ENCODE assay signal across 9 mouse cellular contexts in the genomic region with DNA sequence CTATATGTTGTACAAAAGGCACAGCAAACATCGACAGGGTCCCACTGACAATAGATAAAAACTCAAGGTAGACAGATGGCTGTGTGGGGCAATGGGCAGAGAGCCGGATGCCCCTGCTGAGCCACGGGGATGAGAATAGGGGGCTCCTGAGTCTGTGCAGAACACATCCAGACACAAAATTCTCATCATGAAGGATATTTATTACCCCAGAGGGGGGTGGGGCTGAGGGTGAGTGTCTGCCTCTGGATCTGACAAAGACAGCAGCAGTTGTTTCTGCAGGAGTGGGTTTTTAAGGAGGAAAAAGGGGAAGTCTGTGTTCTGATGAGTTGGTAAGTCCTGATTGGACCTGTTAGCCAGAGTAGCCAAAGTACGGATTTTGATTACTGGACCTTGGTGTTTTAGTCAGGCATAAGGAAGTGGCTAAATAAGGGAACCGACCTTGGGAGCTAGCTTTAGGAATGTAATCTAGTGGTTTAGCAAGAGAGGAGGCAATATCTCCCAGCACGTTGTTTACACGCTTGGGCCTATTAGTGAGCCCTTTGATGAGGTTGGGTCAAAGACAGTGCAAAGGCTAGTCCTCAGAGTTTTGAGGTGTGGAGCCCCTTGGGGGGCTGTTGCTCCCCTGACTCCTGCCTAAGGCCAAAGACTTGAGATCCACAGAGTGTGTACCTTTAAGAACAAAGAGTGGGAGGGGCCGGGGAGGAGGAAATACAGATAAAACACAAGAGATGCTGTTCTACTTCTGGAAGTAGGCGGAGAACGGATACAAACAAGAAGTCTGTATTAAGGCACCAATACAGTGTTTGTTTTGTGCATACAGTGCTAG. TPM values are rescaled to one million over a fixed set of nuclear protein-coding genes. Genes with fewer than 3 reads are reported as not detected.
DNase-seq lines count a peak whose midpoint lies in the region; ATAC-seq and TF ChIP-seq lines count a peak whose summit lies in the region.
"Had no signal": no experiment of that assay in that cellular context is flagged by ENCODE, and none has a peak within 500 bp of the region (broad histone marks: within the 10 kb centered on the region; RNA-seq: fewer than 3 reads in every experiment).

No protein-coding gene starts in this region.

- H3K9me3 ChIP-seq in heart, embryonic 10.5 days, result no peaks in the 10 kb centered on the region
- no peaks in the 10 kb centered on the region for H3K9me3 ChIP-seq in kidney, postnatal 0 days (replicated peaks; ENCODE audit: low read length)
- no peaks in the 10 kb centered on the region for H3K9me3 ChIP-seq in midbrain, embryonic 14.5 days (ENCODE audit: control insufficient read depth, low read length)

- H3K4me3 ChIP-seq in heart, embryonic 10.5 days, result peak overlapping the region; percentile 3; the same call in 1 of the 2 replicates
- H3K4me3 ChIP-seq in kidney, postnatal 0 days (replicated peaks; ENCODE audit: low read depth, low read length), result no peak overlapping the region
- H3K4me3 ChIP-seq in midbrain, embryonic 14.5 days (replicated peaks; ENCODE audit: low read depth, low read length), result no peak overlapping the region

- no peak for TF ChIP-seq CTCF in kidney, postnatal 0 days (IDR thresholded peaks at IDR 0.05; ENCODE audit: low read depth)

- peak; percentile 95 for DNase-seq in heart, adult 11 months
- no peak for DNase-seq in heart, postnatal 25 days (ENCODE audit: low spot score)
- DNase-seq in heart, embryonic 10.5 days (ENCODE audit: low spot score), result no peak
- peak; percentile 79 for DNase-seq in kidney, postnatal 0 days (ENCODE audit: low spot score)
- DNase-seq in cerebellum, postnatal 14 days, result no peak
- DNase-seq in midbrain, embryonic 14.5 days, result no peak
- no peak for DNase-seq in urinary bladder, adult 2 months (ENCODE audit: low spot score)

- peaks cover 22% of the 10 kb centered on the region for H3K4me1 ChIP-seq in heart, embryonic 10.5 days
- peaks cover 16% of the 10 kb centered on the region for H3K4me1 ChIP-seq in kidney, postnatal 0 days (replicated peaks; ENCODE audit: insufficient read depth, low read length)
- no peaks in the 10 kb centered on the region for H3K4me1 ChIP-seq in midbrain, embryonic 14.5 days (ENCODE audit: control insufficient read depth, insufficient read depth, low read length)

- intact Hi-C loops in heart, postnatal 25 days (cut with DNase I), result loop anchor here (2.0 to 5.0 kb wide), 2 partner anchors 43 to 212 kb away; partner anchors contain the start of genes Cpd and Trarg1

- H3K36me3 ChIP-seq in heart, embryonic 10.5 days, result no peaks in the 10 kb centered on the region
- H3K36me3 ChIP-seq in kidney, postnatal 0 days (ENCODE audit: insufficient read depth, low read length), result no peaks in the 10 kb centered on the region
- H3K36me3 ChIP-seq in midbrain, embryonic 14.5 days (ENCODE audit: control insufficient read depth, insufficient read depth, low read length), result no peaks in the 10 kb centered on the region

- no peaks in the 10 kb centered on the region for H3K27me3 ChIP-seq in heart, embryonic 10.5 days (ENCODE audit: insufficient read depth, poor library complexity, severe bottlenecking)
- H3K27me3 ChIP-seq in kidney, postnatal 0 days (ENCODE audit: insufficient read depth, low read length), result no peaks in the 10 kb centered on the region
- H3K27me3 ChIP-seq in midbrain, embryonic 14.5 days (ENCODE audit: control insufficient read depth, insufficient read depth, low read length), result no peaks in the 10 kb centered on the region

- H3K9ac ChIP-seq in kidney, postnatal 0 days (ENCODE audit: low read depth, low read length), result no peak overlapping the region
- no peak overlapping the region for H3K9ac ChIP-seq in midbrain, embryonic 14.5 days (replicated peaks; ENCODE audit: low read length)

- H3K27ac ChIP-seq in heart, embryonic 10.5 days, result peak overlapping the region; percentile 76
- H3K27ac ChIP-seq in kidney, postnatal 0 days, result peak overlapping the region; percentile 65
- no peak overlapping the region for H3K27ac ChIP-seq in midbrain, embryonic 14.5 days (replicated peaks; ENCODE audit: low read depth, low read length)

- ATAC-seq in kidney, postnatal 0 days (replicated peaks; ENCODE audit: low FRiP score, low read depth), result no peak
- ATAC-seq in monocyte, adult 5-6 weeks (replicated peaks; ENCODE audit: insufficient number of reproducible peaks, low FRiP score, low TSS enrichment, poor library complexity, severe bottlenecking), result peak; percentile 30; the same call in 1 of the 2 replicates
- no peak for ATAC-seq in midbrain, embryonic 14.5 days (ENCODE audit: low FRiP score, low TSS enrichment)

- H3K4me2 ChIP-seq in kidney, postnatal 0 days (ENCODE audit: low read length), result no peak overlapping the region
- H3K4me2 ChIP-seq in midbrain, embryonic 14.5 days (ENCODE audit: low read length), result no peak overlapping the region

- WGBS in heart, embryonic 10.5 days, result 39% methylated on average over 10 of the region's 10 CpGs
- 41% methylated on average over 10 of the region's 10 CpGs for WGBS in kidney, postnatal 0 days
- 82% methylated on average over 10 of the region's 10 CpGs for whole genome bisulfite sequencing in midbrain, embryonic 14.5 days

RNA-seq across cellular contexts. Expression of gene Tmigd1, which starts 12.4 kb away (rescaled TPM):
- under 1 TPM; 0.45 to 0.47 TPM for total RNA-seq in heart, postnatal 25 days (2021)
- 0.40 TPM in 1 of 2 replicates, not detected in the other for polyA plus RNA-seq in heart, embryonic 10.5 days (2016; fragmentation: Nextera tagmentation; extraction: Ambion mirVana)
- polyA plus RNA-seq in kidney, postnatal 0 days (2015; fragmentation: Nextera tagmentation; extraction: Ambion mirVana), result 22.6 and 25.5 TPM in 2 replicates
- total RNA-seq in monocyte, adult 5-6 weeks (2017), result 0.76 TPM in 1 of 3 replicates, not detected in the others
- 0.16 TPM in 1 of 2 replicates, not detected in the other for polyA plus RNA-seq in midbrain, embryonic 14.5 days (2014; fragmentation: Nextera tagmentation; extraction: Ambion mirVana)
- polyA plus RNA-seq in urinary bladder, adult 2 months (2012; rRNA removed), result 0.74 and 0.93 TPM in 2 replicates
- polyA plus RNA-seq: neural tube, embryonic 11.5 days had no signal

RNA-seq across cellular contexts. Expression of gene Blmh, which starts 35.1 kb away (rescaled TPM):
- 10 to 100 TPM; 36.8 to 41.5 TPM for total RNA-seq in heart, postnatal 25 days (2021)
- polyA plus RNA-seq in heart, embryonic 10.5 days (2016; fragmentation: Nextera tagmentation; extraction: Ambion mirVana), result 128 and 152 TPM in 2 replicates
- 133 and 143 TPM in 2 replicates for polyA plus RNA-seq in kidney, postnatal 0 days (2015; fragmentation: Nextera tagmentation; extraction: Ambion mirVana)
- total RNA-seq in monocyte, adult 5-6 weeks (2017), result 87.2 to 135 TPM (median 98.4 TPM) in 3 replicates
- 113 and 136 TPM in 2 replicates for polyA plus RNA-seq in midbrain, embryonic 14.5 days (2014; fragmentation: Nextera tagmentation; extraction: Ambion mirVana)
- polyA plus RNA-seq in urinary bladder, adult 2 months (2012; rRNA removed), result 25.8 and 34.6 TPM in 2 replicates

RNA-seq across cellular contexts. Expression of gene Cpd, which starts 42.7 kb away (rescaled TPM):
- 10 to 100 TPM; 36.7 to 43.9 TPM for total RNA-seq in heart, postnatal 25 days (2021)
- 11.6 and 14.1 TPM in 2 replicates for polyA plus RNA-seq in heart, embryonic 10.5 days (2016; fragmentation: Nextera tagmentation; extraction: Ambion mirVana)
- 17.8 and 20.4 TPM in 2 replicates for polyA plus RNA-seq in kidney, postnatal 0 days (2015; fragmentation: Nextera tagmentation; extraction: Ambion mirVana)
- total RNA-seq in monocyte, adult 5-6 weeks (2017), result 37.7 to 55.0 TPM (median 54.1 TPM) in 3 replicates
- 8.6 and 11.8 TPM in 2 replicates for polyA plus RNA-seq in midbrain, embryonic 14.5 days (2014; fragmentation: Nextera tagmentation; extraction: Ambion mirVana)
- 36.3 and 41.4 TPM in 2 replicates for polyA plus RNA-seq in urinary bladder, adult 2 months (2012; rRNA removed)

Comparison
In these comparisons a context has a peak if more than half of its experiments do, and no peak if none do; other contexts are left out.
1. DNase-seq: peak in heart, adult 11 months (single experiment) and kidney, postnatal 0 days (single experiment); none in heart, postnatal 25 days (single experiment), heart, embryonic 10.5 days (single experiment), cerebellum, postnatal 14 days (0 of 2), midbrain, embryonic 14.5 days (single experiment) and urinary bladder, adult 2 months (single experiment).
2. RNA of gene Tmigd1, which starts 12.4 kb away (polyA plus RNA-seq): 22.6 to 25.5 TPM in kidney, postnatal 0 days; 0.74 to 0.93 TPM in urinary bladder, adult 2 months, 0.40 TPM in heart, embryonic 10.5 days and 0.16 TPM in midbrain, embryonic 14.5 days; every median in the first group is over 10 times any median in the second.